Mouse (Mus musculus) layer of hippocampus, adult 11-12 months (tissue): ENCODE results near the gene Ccnd2.
A peak's percentile ranks its signal among the peaks of the same experiment; 100 is the strongest.

Experiments used
- DNase-seq: peaks from one replicate; pipeline ENCODE4 v3.0.0; 2022; ENCODE audit warnings: low spot score

Gene Ccnd2

GRCm38 (mm10) chr6:127148526-127149302 lies 3.3 kb downstream of the Ccnd2 start:
- DNase-seq = no peak

- peak; percentile 86 for DNase-seq
These were observed 4.3 kb downstream of the Ccnd2 start for GRCm38 (mm10) chr6:127147665-127148064.

- DNase-seq = no peak
These were observed 5.6 kb downstream of the Ccnd2 start for GRCm38 (mm10) chr6:127146322-127146947.

- no peak for DNase-seq
These were observed 6.4 kb downstream of the Ccnd2 start for GRCm38 (mm10) chr6:127145464-127146190.

- no peak for DNase-seq
These were observed 8.3 kb downstream of the Ccnd2 start for GRCm38 (mm10) chr6:127143576-127144288.

GRCm38 (mm10) chr6:127143124-127143520 lies 8.9 kb downstream of the Ccnd2 start:
- no peak for DNase-seq

GRCm38 (mm10) chr6:127142154-127143123 lies 9.6 kb downstream of the Ccnd2 start:
- DNase-seq = no peak

GRCm38 (mm10) chr6:127138962-127139361 lies 13.0 kb downstream of the Ccnd2 start:
- DNase-seq = no peak

- no peak for DNase-seq
These were observed 18.4 kb downstream of the Ccnd2 start for GRCm38 (mm10) chr6:127133433-127134245.

- DNase-seq = no peak
These were observed 19.3 kb downstream of the Ccnd2 start for GRCm38 (mm10) chr6:127132719-127133118.

- no peak for DNase-seq
These were observed 20.0 kb downstream of the Ccnd2 start for GRCm38 (mm10) chr6:127131946-127132345.

- no peak for DNase-seq
These were observed 21.6 kb downstream of the Ccnd2 start for GRCm38 (mm10) chr6:127130377-127130776.

GRCm38 (mm10) chr6:127129659-127130058 lies 22.3 kb downstream of the Ccnd2 start:
- DNase-seq = no peak

- DNase-seq = no peak
These were observed 28.5 kb downstream of the Ccnd2 start for GRCm38 (mm10) chr6:127123506-127123905.

- no peak for DNase-seq
These were observed 29.0 kb downstream of the Ccnd2 start for GRCm38 (mm10) chr6:127122996-127123395.

- no peak for DNase-seq
These were observed 29.7 kb downstream of the Ccnd2 start for GRCm38 (mm10) chr6:127122221-127122806.

- DNase-seq = no peak
These were observed 37.1 kb downstream of the Ccnd2 start for GRCm38 (mm10) chr6:127114753-127115456.

GRCm38 (mm10) chr6:127109402-127109930 lies 42.5 kb downstream of the Ccnd2 start, which contains the start of gene Tigar:
Gene Tigar (minus strand): TSS chr6:127109557.
- DNase-seq = peak; percentile 93
